Mouse (Mus musculus) forebrain, embryonic 16.5 days (tissue): ENCODE results near the gene Smarcal1. TPM values are rescaled to one million over a fixed set of nuclear protein-coding genes. Genes with fewer than 3 reads are reported as not detected.

Source experiments
- ATAC-seq: fragments of 200-750 bp; cut with Nextera tagmentation; 2 replicates; pipeline ENCODE4 v1.8.0; 2017; ENCODE audit warnings: mild to moderate bottlenecking, moderate library complexity
- H3K27ac ChIP-seq: fragments of 300-500 bp; sonication (generic); 2 replicates; pipeline ENCODE4 v1.5.1; 2014; ENCODE audit warnings: low read length, control low read depth
- H3K27me3 ChIP-seq: fragments of 300-500 bp; sonication (generic); replicated peaks from 2 replicates; pipeline ENCODE4 v1.6.1; 2014; ENCODE audit warnings: low read length; ENCODE audit not compliant: control insufficient read depth, insufficient read depth
- H3K36me3 ChIP-seq: fragments of 300-500 bp; sonication (generic); 2 replicates; pipeline ENCODE4 v1.6.1; 2014; ENCODE audit not compliant: control insufficient read depth, insufficient read depth
- H3K4me1 ChIP-seq: fragments of 300-500 bp; sonication (generic); replicated peaks from 2 replicates; pipeline ENCODE4 v1.6.1; 2014; ENCODE audit warnings: low read length; ENCODE audit not compliant: control insufficient read depth, insufficient read depth
- H3K4me2 ChIP-seq: fragments of 300-500 bp; sonication (generic); 2 replicates; pipeline ENCODE4 v1.6.1; 2014; ENCODE audit warnings: mild to moderate bottlenecking, low read length, control low read depth
- H3K4me3 ChIP-seq: fragments of 300-500 bp; sonication (generic); replicated peaks from 2 replicates; pipeline ENCODE4 v1.5.1; 2014; ENCODE audit warnings: mild to moderate bottlenecking, low read length, control low read depth
- H3K9ac ChIP-seq: fragments of 300-500 bp; sonication (generic); replicated peaks from 2 replicates; pipeline ENCODE4 v1.6.1; 2014; ENCODE audit warnings: low read depth, low read length, control low read depth
- H3K9me3 ChIP-seq: fragments of 300-500 bp; sonication (generic); 2 replicates; pipeline ENCODE4 v1.6.1; 2016; ENCODE audit warnings: low read length; ENCODE audit not compliant: control insufficient read depth
- WGBS: fragments of 180-500 bp; shearing (Covaris S2); extraction: QIAGEN DNeasy Blood & Tissue Kit; methylation state at CpG from one replicate; pipeline ENCODE4 v1.1.7; 2014; 5-methylcytosine and 5-hydroxymethylcytosine counted together
- polyA plus RNA-seq: library from polyadenylated mRNA; unstranded; fragments of >200 nt; fragmentation: Nextera tagmentation; extraction: Ambion mirVana; gene quantifications from 2 replicates; pipeline ENCODE4 v1.2.1, GENCODE M21; 2015

Smarcal1 gene
- polyA plus RNA-seq, result 29.2 and 31.4 TPM in 2 replicates

DNA sequence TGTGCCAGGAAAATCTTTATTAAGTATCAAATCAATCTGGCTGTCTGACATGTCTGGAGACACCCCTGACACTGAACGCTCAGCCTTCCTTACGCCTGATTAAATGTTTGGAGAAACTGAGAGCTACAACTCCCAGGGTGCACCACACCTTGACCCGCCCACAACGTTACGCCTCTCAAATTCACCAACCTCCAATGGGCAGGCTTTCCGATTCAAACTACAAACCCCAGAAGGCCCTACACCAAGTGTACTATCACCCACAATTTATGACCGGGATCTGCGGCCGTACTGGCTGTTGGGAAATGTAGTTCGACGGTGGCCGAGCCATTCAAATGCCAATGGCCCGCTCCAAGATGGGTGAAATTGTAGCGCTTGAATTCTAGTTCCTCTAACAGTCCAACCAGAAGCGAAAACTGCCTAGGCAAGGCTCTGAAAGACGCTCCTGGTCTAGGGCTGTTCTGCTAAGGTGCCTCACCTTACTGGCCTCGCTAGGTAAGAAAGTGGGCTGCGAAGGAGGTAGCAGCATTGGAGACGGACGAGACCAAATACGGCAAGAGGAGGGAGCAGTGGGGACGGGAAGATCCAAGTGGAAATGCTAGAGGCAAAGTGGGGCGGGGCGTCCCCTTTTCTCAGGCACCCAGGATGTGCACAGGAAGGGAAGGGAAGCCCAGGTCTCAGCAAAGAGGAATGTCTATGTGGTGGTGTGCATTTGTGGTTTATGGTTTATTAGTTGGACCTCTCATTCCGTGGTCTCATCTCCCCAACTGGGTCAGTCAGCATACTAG, at the start of gene Smarcal1:
TSS of gene Smarcal1 (plus strand) at position 305 of the 785 bp plus-strand sequence.
- under 1% methylated on average over 25 of the region's 25 CpGs for WGBS

DNA sequence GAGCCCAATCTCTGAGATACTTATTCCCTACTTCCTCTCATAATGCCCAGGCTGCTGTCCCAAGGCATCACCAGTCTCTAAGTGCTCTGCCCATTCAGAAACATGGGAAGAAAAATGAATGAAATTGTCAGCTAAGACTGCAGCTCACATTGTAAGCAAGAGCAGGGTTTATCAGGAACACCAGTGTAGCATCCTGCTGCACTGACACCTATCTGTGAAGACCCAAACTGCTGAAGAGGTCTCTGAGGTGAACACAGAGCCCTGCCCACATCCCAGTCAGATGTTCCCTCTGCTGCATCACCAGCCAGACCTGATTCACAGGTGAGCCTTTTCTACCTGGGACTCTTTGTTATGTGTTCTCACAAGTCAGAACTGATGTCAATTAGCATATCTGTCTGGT, 49.6 kb upstream of the Smarcal1 start:
- H3K4me1 ChIP-seq, result peaks cover 12% of the 10 kb centered on the region

More for the DNA sequence above, at the start of gene Smarcal1:
- Histone ChIP-seq H3K36me3 (no peaks in the 10 kb centered on the region), H3K27ac (peak within 1 kb of the TSS; percentile 89), H3K4me2 (peak within 1 kb of the TSS; percentile 65), H3K4me3 (peak within 1 kb of the TSS; percentile 58), H3K9ac (peak within 1 kb of the TSS; percentile 68), H3K9me3 (no peaks in the 10 kb centered on the region), H3K4me1 (peaks cover 24% of the 10 kb centered on the region), H3K27me3 (no peaks in the 10 kb centered on the region)
- ATAC-seq, result peak; percentile 99

DNA sequence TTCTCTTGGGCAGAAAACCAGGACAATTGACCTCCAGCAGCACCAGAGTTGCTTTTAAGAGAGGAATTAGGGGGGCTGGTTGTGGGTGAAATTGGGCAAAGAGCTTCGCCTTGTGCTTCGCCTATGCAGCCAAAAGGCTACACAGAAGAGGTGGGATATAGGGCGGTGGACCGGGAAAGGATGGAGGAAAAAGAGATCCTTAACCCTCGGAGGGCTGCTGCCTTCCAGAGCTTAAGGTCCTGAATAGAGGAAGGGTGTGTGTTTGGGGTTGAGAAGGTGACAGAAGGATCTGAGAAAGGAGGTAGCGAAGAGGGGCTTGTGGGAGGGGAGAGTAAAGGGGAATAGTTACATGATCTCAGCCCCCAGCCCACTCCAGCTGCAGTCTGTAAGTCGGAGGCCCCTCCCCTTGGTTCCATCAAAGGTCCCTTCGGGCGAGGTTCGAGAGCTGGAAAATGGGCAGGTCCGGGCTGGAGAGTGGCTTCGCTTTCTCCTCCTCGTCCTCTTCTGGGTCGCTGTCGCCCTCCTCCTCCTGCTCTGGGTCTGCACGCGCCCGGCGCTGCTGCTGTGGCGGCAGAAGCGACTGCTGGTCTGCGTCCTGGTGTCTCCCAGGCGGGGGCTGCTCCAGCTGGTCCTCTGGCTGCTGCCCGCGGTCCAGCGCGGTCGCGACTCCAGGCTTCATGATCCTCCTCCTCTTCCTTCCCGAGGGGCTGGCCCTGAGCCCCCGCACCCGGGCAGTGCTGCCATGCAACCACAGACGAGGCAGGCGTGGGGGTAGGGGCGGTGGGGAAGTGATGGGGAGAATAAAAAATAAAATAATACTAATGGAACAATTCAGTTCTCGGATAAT, 47.1 kb upstream of the Smarcal1 start:
- Histone ChIP-seq H3K36me3 (no peaks in the 10 kb centered on the region), H3K4me2 (peak overlapping the region; percentile 72), H3K4me3 (peak overlapping the region; percentile 70), H3K27ac (peak overlapping the region; percentile 85), H3K27me3 (no peaks in the 10 kb centered on the region), H3K9ac (peak overlapping the region; percentile 79), H3K9me3 (no peaks in the 10 kb centered on the region), H3K4me1 (peaks cover 12% of the 10 kb centered on the region)
- ATAC-seq, result peak; percentile 51
- WGBS, result 2% methylated on average over 35 of the region's 36 CpGs

More for the DNA sequence above, 49.6 kb upstream of the Smarcal1 start:
- Histone ChIP-seq H3K4me3 (peak overlapping the region; percentile 70), H3K4me2 (peak overlapping the region; percentile 72), H3K36me3 (no peaks in the 10 kb centered on the region), H3K27me3 (no peaks in the 10 kb centered on the region), H3K9ac (0 out of 2 replicates have a peak overlapping the region, but pooled peaks have one; percentile 16), H3K9me3 (no peaks in the 10 kb centered on the region), H3K27ac (0 out of 2 replicates have a peak overlapping the region, but pooled peaks have one; percentile 2)
- ATAC-seq, result no peak

DNA sequence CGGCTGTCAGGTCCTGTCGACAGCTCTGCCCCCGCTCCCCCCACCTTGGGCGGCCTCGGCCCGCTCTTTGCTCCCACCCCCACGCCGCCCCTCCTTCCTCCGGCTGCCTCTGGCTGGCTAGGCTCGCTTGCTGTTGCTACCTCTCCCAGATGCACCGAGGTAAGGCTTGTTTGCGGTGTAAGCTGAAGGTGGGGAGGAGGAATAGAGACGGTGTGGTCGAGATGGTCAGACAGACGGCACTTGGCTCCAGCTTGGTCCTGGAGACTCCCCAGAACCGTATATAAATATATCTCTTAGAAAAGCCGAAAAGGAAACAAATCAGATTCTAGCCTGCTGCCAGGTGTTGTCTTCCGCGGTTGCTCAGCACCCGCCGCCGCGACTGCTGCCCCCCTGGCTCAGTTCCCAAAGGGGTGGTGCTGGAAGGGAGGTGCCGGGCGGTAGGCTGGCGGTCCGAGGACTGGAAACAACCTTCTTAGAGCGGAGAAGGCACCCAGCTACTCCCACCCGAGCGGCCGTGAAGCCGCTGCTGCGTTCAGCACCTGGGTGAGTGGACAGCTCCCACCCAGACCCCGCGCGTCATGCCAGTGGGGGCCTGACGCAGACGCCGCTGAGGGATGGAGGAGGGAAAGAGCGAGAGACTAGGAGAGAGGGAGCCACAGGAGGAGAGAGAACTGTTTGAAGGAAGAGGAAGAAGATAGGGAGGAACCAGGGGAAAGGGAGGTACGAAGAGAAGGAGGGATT, 46.3 kb upstream of the Smarcal1 start, which contains the start of gene March4:
TSS of gene March4 (minus strand) at position 320 of the 741 bp plus-strand sequence.
- peak within 1 kb of the TSS; percentile 70 for H3K4me3 ChIP-seq
- peak within 1 kb of the TSS; percentile 72 for H3K4me2 ChIP-seq
- no peaks in the 10 kb centered on the region for H3K27me3 ChIP-seq
- H3K27ac ChIP-seq, result peak within 1 kb of the TSS; percentile 85
- under 1% methylated on average over 39 of the region's 41 CpGs for WGBS
- no peaks in the 10 kb centered on the region for H3K36me3 ChIP-seq
- H3K9ac ChIP-seq, result peak within 1 kb of the TSS; percentile 79
- H3K9me3 ChIP-seq, result no peaks in the 10 kb centered on the region
- peak; percentile 71 for ATAC-seq
- peaks cover 12% of the 10 kb centered on the region for H3K4me1 ChIP-seq

DNA sequence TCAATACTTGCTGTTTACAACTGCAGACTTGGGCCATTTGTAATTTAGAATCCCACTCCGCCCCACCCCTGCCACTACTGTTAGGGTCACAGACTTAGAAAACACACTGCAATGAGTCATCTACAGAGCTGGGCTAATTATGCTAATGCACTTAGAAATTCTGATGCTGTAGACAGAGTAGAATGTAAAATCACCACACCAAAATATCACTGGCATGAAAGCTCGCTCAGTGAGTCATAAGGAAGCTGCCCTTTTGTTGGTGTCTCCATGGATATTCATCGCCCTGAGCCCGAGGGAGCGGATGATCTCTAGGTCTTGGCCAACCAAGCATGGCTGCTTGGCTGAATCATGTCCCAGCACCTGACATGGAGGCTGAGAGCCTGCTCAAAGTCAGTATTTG, 44.8 kb upstream of the Smarcal1 start:
- no peak overlapping the region for H3K9ac ChIP-seq
- H3K4me1 ChIP-seq, result peaks cover 10% of the 10 kb centered on the region
- no peak overlapping the region for H3K4me2 ChIP-seq
- H3K36me3 ChIP-seq, result no peaks in the 10 kb centered on the region
- H3K4me3 ChIP-seq, result no peak overlapping the region
- no peak overlapping the region for H3K27ac ChIP-seq
- H3K9me3 ChIP-seq, result no peaks in the 10 kb centered on the region
- no peak for ATAC-seq
- no peaks in the 10 kb centered on the region for H3K27me3 ChIP-seq
- WGBS, result 63% methylated on average over 5 of the region's 5 CpGs

DNA sequence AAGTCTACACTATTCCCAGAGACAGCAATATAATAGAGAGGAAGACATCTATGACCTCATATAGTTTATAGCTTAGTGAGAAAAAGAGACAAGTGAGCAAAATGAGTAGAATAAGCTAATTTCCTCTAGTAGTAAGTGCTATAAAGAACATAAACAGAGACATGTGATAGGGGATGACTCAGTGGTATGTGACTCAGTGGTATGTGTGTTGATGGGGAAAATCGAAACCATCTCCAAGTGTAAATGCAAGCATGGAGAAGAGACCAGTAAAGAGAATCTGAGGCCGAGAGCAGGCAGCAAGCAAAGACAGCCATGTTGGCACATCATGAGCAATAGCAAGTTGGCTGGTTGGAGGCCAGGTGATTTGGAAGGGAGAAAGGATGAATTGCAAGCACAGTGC, 32.7 kb upstream of the Smarcal1 start:
- Histone ChIP-seq H3K9ac (no peak overlapping the region), H3K4me1 (no peaks in the 10 kb centered on the region; the same call in 1 of the 2 replicates), H3K4me3 (no peak overlapping the region), H3K4me2 (no peak overlapping the region), H3K27me3 (no peaks in the 10 kb centered on the region), H3K9me3 (no peaks in the 10 kb centered on the region), H3K27ac (no peak overlapping the region), H3K36me3 (no peaks in the 10 kb centered on the region)
- 92% methylated on average over 2 of the region's 2 CpGs for WGBS
- no peak for ATAC-seq

DNA sequence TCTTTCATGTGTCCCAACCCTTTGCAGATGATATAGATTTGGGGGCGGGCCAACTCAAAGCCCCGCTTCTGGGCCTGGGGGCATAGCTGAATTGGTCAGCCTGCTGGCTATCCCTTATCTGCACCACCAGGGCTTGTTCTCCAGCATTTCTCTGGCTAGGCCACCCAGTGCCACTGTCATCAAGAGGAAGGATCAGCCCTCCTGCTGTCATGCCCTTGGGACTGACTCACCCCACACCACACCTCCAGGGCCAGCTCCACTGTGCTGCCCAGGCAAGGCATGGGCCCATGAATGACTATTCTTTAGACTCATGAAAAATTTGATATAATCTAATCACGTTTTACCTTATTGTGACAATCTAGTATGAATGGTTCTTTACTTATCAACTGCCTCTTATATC, 26.6 kb upstream of the Smarcal1 start:
- Histone ChIP-seq H3K9me3 (no peaks in the 10 kb centered on the region), H3K27ac (no peak overlapping the region), H3K4me2 (no peak overlapping the region), H3K4me1 (no peaks in the 10 kb centered on the region; the same call in 1 of the 2 replicates), H3K27me3 (no peaks in the 10 kb centered on the region), H3K4me3 (no peak overlapping the region), H3K9ac (no peak overlapping the region), H3K36me3 (no peaks in the 10 kb centered on the region)
- WGBS, result 92% methylated on average over 3 of the region's 3 CpGs
- ATAC-seq, result no peak

DNA sequence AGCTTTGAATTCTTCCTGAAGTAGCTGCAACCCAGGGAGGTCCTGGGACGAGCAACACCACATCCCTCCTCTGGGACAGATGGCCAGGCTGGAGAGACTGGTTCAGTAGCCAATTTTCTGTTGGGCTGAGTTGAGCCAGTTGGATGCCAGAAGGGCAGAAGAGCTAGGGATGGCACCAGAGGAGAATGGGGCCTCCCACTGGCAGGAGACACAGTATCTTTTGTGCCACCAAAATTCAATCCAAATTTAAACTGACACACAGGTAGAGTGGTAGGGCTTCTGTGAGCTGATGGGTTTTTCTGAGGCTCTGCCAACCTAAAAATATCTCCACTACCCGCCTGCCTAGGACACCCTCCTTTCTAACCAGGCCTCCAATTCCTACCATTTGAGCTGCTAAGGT, 24.4 kb upstream of the Smarcal1 start:
- H3K9ac ChIP-seq, result no peak overlapping the region
- 53% methylated on average over 2 of the region's 2 CpGs for WGBS
- no peak overlapping the region for H3K4me3 ChIP-seq
- ATAC-seq, result no peak
- H3K4me1 ChIP-seq, result no peaks in the 10 kb centered on the region
- no peaks in the 10 kb centered on the region for H3K36me3 ChIP-seq
- no peaks in the 10 kb centered on the region for H3K9me3 ChIP-seq
- H3K4me2 ChIP-seq, result no peak overlapping the region
- no peaks in the 10 kb centered on the region for H3K27me3 ChIP-seq
- H3K27ac ChIP-seq, result no peak overlapping the region
